Mouse (Mus musculus) layer of hippocampus, adult 18-20 months (tissue): ENCODE data around the gene Zbtb45. TPM values are rescaled to one million over a fixed set of nuclear protein-coding genes. Genes with fewer than 3 reads are reported as not detected.
A peak's percentile ranks its signal among the peaks of the same experiment; 100 is the strongest.

Source experiments
- DNase-seq, 2 experiments: peaks; one replicate each; pipeline ENCODE4 v3.0.0; 2022; ENCODE audit warnings: low spot score in 2 of 2
- long read RNA-seq: library from polyadenylated mRNA; stranded (forward); transcript quantifications from one replicate; pipeline ENCODE4 v2.0.0, GENCODE M21; 2021
- total RNA-seq, 2 experiments: library from RNA; stranded (reverse); gene quantifications; 2 replicates each; pipeline ENCODE4 v1.2.3; 2021

Zbtb45 gene
- 10 to 100 TPM; 33.2 to 34.3 TPM for total RNA-seq
- long read RNA-seq, transcript Zbtb45-205 (3 exons, 3,908 nt) = minor isoform, 5 of 54 reads
- long read RNA-seq, transcript Zbtb45-201 (3 exons, 2,171 nt) = major isoform, 19 of 54 reads
- long read RNA-seq, partial matches to known transcripts = 10 of 54 reads
- long read RNA-seq, other reads (novel, unspliced or antisense) = 20 of 54 reads

GRCm38 (mm10) chr7:13010005-13010908, at the start of gene Zbtb45:
Gene Zbtb45, minus strand, starts transcription at chr7:13010034.
- DNase-seq = no peak

DNA sequence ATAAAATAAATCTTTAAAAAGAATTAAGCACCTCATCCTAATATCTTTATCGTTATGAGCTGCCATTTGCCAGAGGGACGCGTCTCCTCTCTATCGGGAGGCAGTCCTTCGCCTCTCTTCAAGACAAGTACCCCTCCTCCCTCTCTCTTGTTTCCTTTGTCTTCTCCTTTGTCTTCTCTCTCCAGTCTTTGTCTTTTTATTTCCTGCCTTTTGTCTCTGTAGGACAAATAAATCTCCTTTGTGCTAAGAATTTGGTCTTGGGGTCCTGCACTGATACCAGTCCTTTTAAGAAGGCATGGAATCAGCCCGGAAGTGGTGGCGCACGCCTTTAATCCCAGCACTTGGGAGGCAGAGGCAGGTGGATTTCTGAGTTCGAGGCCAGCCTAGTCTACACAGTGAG, 49.7 kb upstream of the Zbtb45 start:
- DNase-seq = no peak

DNA sequence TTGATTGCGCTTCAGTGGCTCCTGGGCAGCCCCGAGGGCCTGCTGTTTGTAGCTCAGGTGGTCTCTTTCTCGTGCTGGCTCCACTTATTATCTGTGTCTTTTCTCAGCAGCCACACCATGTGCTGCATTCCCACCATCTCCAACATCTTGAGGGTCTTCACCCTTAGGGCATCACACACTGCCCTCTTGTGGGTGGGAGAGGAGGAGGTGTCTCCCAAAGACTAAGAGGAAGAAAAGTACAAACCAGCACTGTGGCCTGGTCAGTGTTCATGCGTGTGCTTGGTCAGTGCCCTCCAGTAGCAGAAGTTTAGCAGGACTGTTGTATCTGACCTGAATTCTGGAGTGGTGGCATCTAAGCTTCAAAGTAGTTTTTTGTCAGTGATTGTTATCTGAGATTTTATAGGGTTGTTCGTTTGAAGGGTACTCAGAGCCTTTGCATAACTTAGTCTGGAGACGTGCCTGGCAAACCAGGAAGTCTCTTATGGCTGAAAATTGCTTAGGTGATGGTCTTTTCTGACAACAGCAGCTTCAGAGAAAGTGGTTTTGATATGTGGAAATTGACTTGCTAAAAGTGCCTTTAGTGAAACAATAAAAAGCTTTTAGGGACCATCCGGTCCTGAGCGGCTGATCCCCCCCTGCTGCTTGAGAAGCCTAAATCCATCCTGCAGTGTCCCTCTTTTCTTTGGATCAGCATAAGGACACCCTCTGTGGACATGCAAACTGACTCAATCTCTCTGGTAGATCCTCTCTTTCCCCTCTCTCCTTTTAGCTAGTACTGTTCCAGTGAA, 47.3 kb upstream of the Zbtb45 start:
- DNase-seq = no peak

- peak; percentile 95 to 98 for DNase-seq
Observed at GRCm38 (mm10) chr7:13054287-13055010, 44.6 kb upstream of the Zbtb45 start, which contains the start of gene Mzf1. Gene Mzf1, minus strand, starts transcription at chr7:13054764.

DNA sequence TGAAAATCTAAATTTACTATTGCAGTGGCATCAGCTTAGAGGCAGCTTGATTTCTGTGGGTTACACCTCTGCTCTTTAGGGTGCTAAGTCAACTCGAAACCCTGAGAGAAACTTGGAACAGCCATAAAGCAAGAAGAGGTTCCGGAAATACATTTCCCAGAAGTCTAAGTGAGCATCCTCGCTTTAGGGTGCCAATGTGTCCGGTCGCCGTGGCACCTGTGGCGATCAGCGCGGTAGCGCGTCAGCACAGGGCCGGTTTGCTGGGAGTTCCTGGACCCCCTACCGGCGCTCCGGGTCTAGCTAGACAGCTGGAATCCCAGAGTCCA, 44.1 kb upstream of the Zbtb45 start:
- DNase-seq = no peak

DNA sequence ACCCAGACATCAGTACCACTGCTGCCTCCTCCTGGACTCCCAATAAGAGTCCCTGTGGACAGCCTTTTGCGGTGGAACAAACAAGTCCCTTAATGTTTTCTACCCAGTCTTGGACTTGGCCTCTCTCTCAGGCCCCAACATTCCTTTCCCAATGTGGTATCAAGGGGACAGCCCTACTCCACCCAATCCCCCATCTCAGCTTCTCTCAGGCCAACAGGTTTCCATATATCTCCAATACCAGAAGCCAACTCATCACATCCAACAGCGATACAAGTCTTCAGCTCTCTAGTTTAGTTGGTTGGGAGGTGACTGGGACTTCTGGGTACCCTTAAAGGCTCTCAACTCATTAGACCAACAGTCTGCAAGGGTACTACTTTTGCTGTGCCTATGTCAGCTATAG, 43.7 kb upstream of the Zbtb45 start:
- no peak for DNase-seq

GRCm38 (mm10) chr7:13053001-13053400, 43.2 kb upstream of the Zbtb45 start:
- no peak for DNase-seq

DNA sequence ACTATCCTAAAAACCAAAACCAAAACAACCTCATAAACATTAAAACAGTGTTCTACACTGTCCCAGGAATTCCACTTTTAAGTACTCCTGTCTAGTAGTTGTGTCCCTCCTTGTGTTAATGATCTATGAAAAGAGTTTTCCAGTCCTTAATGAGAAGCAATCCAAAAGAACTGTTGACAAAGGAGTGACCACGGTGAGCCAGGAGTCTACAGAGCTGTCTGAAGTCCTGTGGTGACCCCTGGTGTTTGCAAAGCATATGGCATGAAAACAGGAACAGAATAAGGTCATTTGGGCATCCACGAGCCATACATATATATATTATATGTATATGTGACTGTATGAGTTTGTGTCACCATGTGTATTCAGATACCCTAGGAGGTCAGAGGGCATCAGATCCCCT, 36.2 kb upstream of the Zbtb45 start:
- no peak for DNase-seq

DNA sequence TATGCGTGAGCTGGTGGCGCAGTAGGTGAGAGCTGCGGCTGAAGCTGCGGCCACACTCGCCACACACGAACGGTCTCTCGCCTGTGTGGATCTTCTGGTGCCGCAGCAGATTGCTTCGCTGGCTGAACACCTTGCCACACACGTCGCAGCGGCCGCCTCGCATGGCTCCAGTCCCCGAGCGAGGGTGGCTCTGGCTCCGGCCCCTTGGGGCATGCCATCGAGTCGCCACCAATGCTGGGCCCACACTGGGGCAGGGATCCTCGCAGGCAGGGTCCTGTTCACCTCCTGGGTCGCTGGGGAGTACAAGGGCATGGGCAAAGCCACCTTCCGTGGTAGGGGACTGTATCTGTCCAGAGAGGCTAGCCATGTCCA, 34.4 kb upstream of the Zbtb45 start:
- no peak for DNase-seq

DNA sequence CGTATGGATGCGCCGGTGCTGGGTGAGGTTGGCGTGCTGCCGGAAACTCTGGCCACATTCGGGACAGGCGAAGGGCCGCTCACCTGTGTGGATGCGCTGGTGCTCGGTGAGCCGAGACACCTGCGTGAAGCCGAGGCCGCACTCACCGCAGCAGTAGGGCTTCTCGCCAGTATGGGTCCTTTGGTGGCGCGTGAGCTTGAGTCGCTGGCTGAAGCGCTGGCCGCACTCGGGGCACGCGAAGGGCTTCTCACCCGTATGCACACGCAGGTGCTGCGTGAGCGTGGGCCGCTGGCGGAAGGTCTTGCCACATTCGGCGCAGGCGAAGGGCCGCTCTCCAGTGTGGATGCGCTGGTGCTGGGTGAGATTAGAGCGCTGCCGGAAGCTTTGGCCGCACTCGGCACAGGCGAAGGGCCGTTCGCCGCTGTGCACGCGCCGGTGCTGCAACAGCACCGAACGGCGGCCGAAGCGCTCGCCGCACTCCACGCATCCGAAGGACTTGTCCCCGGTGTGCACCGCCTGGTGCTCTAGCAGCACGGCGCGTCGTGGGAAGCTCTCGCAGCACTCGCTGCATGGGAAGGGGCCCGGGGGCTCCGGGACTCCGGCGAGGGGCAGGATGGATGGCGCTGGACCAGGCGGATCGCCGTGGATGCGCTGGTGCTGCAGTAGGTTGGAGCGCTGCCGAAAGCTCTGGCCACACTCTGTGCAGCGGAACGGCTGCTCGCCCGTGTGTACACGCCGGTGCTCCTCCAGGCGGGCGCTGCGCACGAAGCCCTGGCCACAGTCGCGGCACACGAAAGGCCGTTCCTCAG, 33.8 kb upstream of the Zbtb45 start:
- no peak for DNase-seq

- DNase-seq = no peak
Observed at GRCm38 (mm10) chr7:13043120-13043444, 33.2 kb upstream of the Zbtb45 start.

DNA sequence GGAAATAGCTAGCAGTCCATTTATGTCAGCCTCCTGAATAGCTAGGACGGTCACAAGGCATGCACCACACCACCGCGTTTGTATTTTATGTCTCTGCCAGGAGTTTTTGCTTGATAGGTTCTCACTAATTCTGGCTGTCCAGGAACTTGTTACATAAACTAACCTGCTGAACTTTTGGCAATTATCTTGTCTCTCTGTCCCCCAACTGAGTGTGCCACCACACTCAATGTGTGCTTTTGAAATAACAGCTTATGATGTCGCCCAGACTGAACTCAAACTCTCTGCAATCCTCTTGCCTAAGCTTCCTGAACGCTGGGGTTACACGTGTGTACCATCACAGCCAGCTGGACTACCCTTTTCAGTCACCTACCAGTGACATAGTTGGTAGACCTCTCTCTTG, 32.7 kb upstream of the Zbtb45 start:
- no peak for DNase-seq

DNA sequence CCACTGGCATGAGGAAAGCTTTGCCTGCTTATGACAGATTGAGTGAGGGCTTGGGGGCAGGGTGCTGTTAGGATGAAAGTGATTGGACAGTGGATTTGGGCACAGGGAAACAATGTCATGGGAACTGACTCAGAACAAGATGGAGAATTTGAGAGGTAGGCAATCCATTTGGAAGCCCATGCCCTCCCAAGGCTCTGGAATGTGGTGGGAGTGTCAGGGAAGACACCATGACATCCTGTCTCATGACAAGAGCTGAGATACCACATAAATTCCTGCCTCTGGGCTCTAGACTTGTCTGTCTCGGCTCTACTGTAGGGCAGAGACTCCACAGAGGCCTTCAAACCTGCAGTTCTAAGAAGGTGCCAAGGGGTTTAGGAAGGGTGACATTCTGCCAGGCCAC, 31.4 kb upstream of the Zbtb45 start:
- DNase-seq = no peak

- DNase-seq = no peak
Observed at GRCm38 (mm10) chr7:13039181-13039580, 29.3 kb upstream of the Zbtb45 start.

GRCm38 (mm10) chr7:13038621-13039169, 28.9 kb upstream of the Zbtb45 start:
- no peak for DNase-seq

DNA sequence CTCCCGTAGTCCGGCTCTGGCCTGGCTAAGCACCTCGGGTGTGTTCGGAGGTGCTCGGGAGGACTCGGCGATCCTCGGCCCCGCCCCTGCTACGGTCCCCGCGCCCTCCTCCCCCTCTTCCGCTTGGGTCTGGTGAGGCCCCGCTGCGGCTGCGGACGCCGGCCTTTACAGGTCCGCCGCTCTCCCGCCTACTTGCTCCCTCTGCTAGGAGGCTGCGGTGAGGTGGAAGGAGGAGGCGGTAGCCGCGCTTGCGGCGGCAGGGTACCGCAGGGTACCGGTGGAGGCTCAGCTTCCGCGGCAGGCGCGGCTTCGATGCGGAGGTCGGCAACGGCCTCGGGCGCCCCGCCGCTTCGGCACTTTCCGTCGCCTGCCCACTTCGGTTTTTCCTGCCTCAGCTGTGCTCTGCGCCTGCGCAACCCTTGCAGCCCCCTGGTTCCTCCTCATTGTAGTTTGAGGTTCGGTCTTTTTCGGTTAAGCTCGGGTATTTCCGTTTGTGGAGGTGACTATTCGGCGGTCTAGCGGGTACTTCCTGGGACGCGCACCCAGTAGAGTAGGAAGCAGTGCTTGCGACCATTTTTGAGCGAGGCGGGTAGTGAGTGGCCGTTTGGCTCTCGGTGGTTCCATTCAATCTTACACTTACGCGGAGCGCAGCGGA, 28.2 kb upstream of the Zbtb45 start, which contains the start of gene Ube2m:
Ube2m (minus strand) TSS at position 375 of the 655 bp plus-strand sequence.
- DNase-seq = peak; percentile 99 to 100

DNA sequence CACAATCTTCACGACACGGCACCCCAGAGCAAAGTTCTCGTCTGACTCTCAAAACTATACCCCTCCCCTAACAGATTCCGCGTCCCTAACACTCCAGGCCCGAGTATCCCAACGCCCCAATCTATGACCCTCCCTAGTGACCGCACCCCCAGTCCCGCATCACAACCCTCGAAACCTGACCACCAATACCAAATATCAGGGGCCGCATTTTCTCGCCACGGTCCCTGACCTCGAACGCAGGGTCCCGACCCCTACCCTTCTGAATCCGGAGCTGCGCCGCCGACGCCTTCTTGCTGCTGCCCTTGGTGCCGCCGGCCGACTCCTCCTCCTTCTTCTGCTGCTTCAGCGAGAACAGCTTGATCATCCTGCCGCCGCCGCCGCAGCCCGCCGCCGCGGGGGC, 27.5 kb upstream of the Zbtb45 start:
- DNase-seq = no peak

DNA sequence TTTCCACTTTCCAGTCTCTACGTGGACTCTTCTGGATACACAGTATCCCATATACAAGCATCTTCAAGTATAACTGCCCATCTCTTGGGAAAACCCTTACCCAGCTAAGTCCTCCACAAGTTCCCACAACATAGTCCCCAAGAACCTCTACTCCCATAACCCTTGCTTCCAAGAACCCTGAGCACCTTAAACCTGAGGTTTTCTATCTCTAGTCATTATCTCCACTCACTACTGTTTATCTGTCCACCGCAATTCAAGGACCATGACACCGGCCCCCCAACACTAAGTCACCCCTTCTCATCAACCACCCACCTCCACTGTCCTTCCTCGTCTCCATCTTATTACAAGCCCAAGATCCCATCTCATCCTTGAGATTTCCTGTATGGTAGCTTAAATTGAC, 27.0 kb upstream of the Zbtb45 start:
- DNase-seq = no peak

DNA sequence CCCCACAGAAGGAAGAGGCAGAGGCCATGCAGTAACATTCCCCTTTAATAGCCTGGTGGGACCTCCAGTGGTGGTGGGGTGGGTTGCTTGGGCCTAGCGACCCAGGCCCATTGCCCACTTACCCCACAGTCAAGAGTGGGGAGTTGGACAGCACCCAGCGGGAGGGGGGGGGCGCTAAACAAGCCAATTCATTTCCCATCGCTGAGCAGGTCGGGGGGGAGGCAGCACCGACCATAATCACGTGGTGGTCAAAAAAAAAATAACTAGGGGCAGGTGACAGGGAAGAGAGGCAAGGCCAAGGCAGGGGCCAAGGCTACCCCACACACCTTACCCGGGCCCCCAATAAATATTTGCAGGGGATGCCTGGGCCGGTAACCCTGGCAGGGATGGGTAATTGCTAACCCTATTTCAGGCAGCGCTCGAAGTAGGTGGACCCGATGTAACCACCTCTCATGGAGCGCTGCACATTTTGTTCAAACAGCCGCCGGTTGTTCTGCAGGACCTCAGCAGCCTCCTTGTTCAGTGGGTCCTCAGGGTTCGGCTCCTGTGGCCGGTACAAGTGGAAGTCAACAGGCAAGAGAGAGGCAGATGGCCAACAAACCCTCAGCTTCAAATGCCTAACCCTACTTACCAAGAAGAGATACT, 25.5 kb upstream of the Zbtb45 start:
- no peak for DNase-seq
